Mouse (Mus musculus): ENCODE results near the gene Rufy4. TPM values are rescaled to one million over a fixed set of nuclear protein-coding genes. Genes with fewer than 3 reads are reported as not detected.
A peak's percentile ranks its signal among the peaks of the same experiment; 100 is the strongest.

Gene Rufy4
- polyA plus RNA-seq, 1 experiment from 2014 or later = 0.17 TPM

GRCm38 (mm10) chr1:74092242-74092641 is 33.1 kb upstream of the Rufy4 start:
- peak; percentile 16; the same call in 1 of the 2 replicates for ATAC-seq (replicated peaks; ENCODE audit: low FRiP score)

GRCm38 (mm10) chr1:74093447-74093846 is 31.9 kb upstream of the Rufy4 start:
- Histone ChIP-seq H3K36me3 (no peaks in the 10 kb centered on the region), H3K4me3 (replicated peaks) (no peak overlapping the region), H3K4me1 (peaks cover 76% of the 10 kb centered on the region), H3K9ac (no peak overlapping the region), H3K4me2 (no peak overlapping the region), H3K27ac (peak overlapping the region; percentile 54; the same call in 1 of the 2 replicates), H3K27me3 (peaks cover 28% of the 10 kb centered on the region), H3K9me3 (replicated peaks) (no peaks in the 10 kb centered on the region)
- ATAC-seq (replicated peaks; ENCODE audit: low FRiP score) = no peak
- 77% methylated on average over 5 of the region's 5 CpGs for WGBS

More at GRCm38 (mm10) chr1:74092242-74092641, 33.1 kb upstream of the Rufy4 start:
- Histone ChIP-seq H3K36me3 (no peaks in the 10 kb centered on the region), H3K27ac (peak overlapping the region; percentile 91), H3K9ac (no peak overlapping the region), H3K4me3 (replicated peaks) (no peak overlapping the region), H3K27me3 (peaks cover 18% of the 10 kb centered on the region), H3K4me1 (peaks cover 64% of the 10 kb centered on the region), H3K9me3 (replicated peaks) (no peaks in the 10 kb centered on the region), H3K4me2 (no peak overlapping the region)
- 52% methylated on average over 10 of the region's 10 CpGs for WGBS

GRCm38 (mm10) chr1:74094497-74095270 is 30.7 kb upstream of the Rufy4 start:
- Histone ChIP-seq H3K36me3 (no peaks in the 10 kb centered on the region), H3K4me1 (peaks cover 82% of the 10 kb centered on the region), H3K9me3 (replicated peaks) (no peaks in the 10 kb centered on the region), H3K4me3 (replicated peaks) (no peak overlapping the region), H3K27me3 (peaks cover 38% of the 10 kb centered on the region), H3K27ac (no peak overlapping the region), H3K4me2 (no peak overlapping the region), H3K9ac (no peak overlapping the region)
- ATAC-seq (replicated peaks; ENCODE audit: low FRiP score) = no peak
- 57% methylated on average over 7 of the region's 7 CpGs for WGBS

GRCm38 (mm10) chr1:74095296-74095695 is 30.0 kb upstream of the Rufy4 start:
- no peaks in the 10 kb centered on the region for H3K36me3 ChIP-seq
- H3K9ac ChIP-seq = no peak overlapping the region
- ATAC-seq (replicated peaks; ENCODE audit: low FRiP score) = no peak
- H3K27me3 ChIP-seq = peaks cover 44% of the 10 kb centered on the region
- 46% methylated on average over 6 of the region's 6 CpGs for WGBS
- H3K27ac ChIP-seq = no peak overlapping the region
- H3K4me1 ChIP-seq = peaks cover 82% of the 10 kb centered on the region
- H3K4me2 ChIP-seq = no peak overlapping the region
- H3K4me3 ChIP-seq (replicated peaks) = no peak overlapping the region
- H3K9me3 ChIP-seq (replicated peaks) = no peaks in the 10 kb centered on the region

- Histone ChIP-seq H3K27ac (no peak overlapping the region), H3K9me3 (replicated peaks) (no peaks in the 10 kb centered on the region), H3K9ac (no peak overlapping the region), H3K4me3 (replicated peaks) (no peak overlapping the region), H3K36me3 (no peaks in the 10 kb centered on the region), H3K4me1 (peaks cover 79% of the 10 kb centered on the region), H3K27me3 (peaks cover 48% of the 10 kb centered on the region), H3K4me2 (no peak overlapping the region)
- 64% methylated on average over 3 of the region's 3 CpGs for WGBS
- ATAC-seq (replicated peaks; ENCODE audit: low FRiP score) = no peak
These were observed 29.6 kb upstream of the Rufy4 start for GRCm38 (mm10) chr1:74095728-74096127.

GRCm38 (mm10) chr1:74098004-74099000 is 27.0 kb upstream of the Rufy4 start:
- Histone ChIP-seq H3K4me1 (peaks cover 69% of the 10 kb centered on the region), H3K9ac (peak overlapping the region; percentile 64), H3K27me3 (peaks cover 49% of the 10 kb centered on the region), H3K4me3 (replicated peaks) (peak overlapping the region; percentile 61), H3K4me2 (peak overlapping the region; percentile 99), H3K27ac (peak overlapping the region; percentile 64), H3K36me3 (no peaks in the 10 kb centered on the region), H3K9me3 (replicated peaks) (no peaks in the 10 kb centered on the region)
- 1% methylated on average over 58 of the region's 58 CpGs for WGBS
- ATAC-seq (replicated peaks; ENCODE audit: low FRiP score) = peak; percentile 55; the same call in 1 of the 2 replicates

GRCm38 (mm10) chr1:74099001-74099435 is 26.3 kb upstream of the Rufy4 start:
- Histone ChIP-seq H3K27me3 (peaks cover 49% of the 10 kb centered on the region), H3K4me1 (peaks cover 76% of the 10 kb centered on the region), H3K9me3 (replicated peaks) (no peaks in the 10 kb centered on the region), H3K9ac (peak overlapping the region; percentile 64), H3K36me3 (no peaks in the 10 kb centered on the region), H3K4me2 (peak overlapping the region; percentile 99), H3K4me3 (replicated peaks) (peak overlapping the region; percentile 61), H3K27ac (peak overlapping the region; percentile 64)
- ATAC-seq (replicated peaks; ENCODE audit: low FRiP score) = peak; percentile 27; the same call in 1 of the 2 replicates
- WGBS = 0% methylated on average over 14 of the region's 14 CpGs

GRCm38 (mm10) chr1:74103654-74104353 is 21.5 kb upstream of the Rufy4 start:
- H3K9ac ChIP-seq = no peak overlapping the region
- peaks cover 69% of the 10 kb centered on the region for H3K4me1 ChIP-seq
- 20% methylated on average over 6 of the region's 6 CpGs for WGBS
- H3K4me2 ChIP-seq = no peak overlapping the region
- H3K27me3 ChIP-seq = peaks cover 18% of the 10 kb centered on the region
- no peak; the same call in 1 of the 2 replicates for ATAC-seq (replicated peaks; ENCODE audit: low FRiP score)
- no peaks in the 10 kb centered on the region for H3K36me3 ChIP-seq
- no peaks in the 10 kb centered on the region for H3K9me3 ChIP-seq (replicated peaks)
- no peak overlapping the region for H3K4me3 ChIP-seq (replicated peaks)
- peak overlapping the region; percentile 59 for H3K27ac ChIP-seq

- no peak overlapping the region for H3K4me3 ChIP-seq (replicated peaks)
- no peaks in the 10 kb centered on the region for H3K9me3 ChIP-seq (replicated peaks)
- H3K27me3 ChIP-seq = peaks cover 2% of the 10 kb centered on the region; the same call in 1 of the 2 replicates
- no peak for ATAC-seq (replicated peaks; ENCODE audit: low FRiP score)
- H3K4me2 ChIP-seq = no peak overlapping the region
- H3K4me1 ChIP-seq = peaks cover 54% of the 10 kb centered on the region
- H3K9ac ChIP-seq = no peak overlapping the region
- no peak overlapping the region for H3K27ac ChIP-seq
- WGBS = 88% methylated on average over 4 of the region's 4 CpGs
- no peaks in the 10 kb centered on the region for H3K36me3 ChIP-seq
These were observed 19.7 kb upstream of the Rufy4 start for GRCm38 (mm10) chr1:74105660-74106059.

- no peaks in the 10 kb centered on the region for H3K36me3 ChIP-seq
- peaks cover 58% of the 10 kb centered on the region for H3K4me1 ChIP-seq
- H3K9me3 ChIP-seq (replicated peaks) = no peaks in the 10 kb centered on the region
- no peak overlapping the region for H3K4me3 ChIP-seq (replicated peaks)
- no peak overlapping the region for H3K4me2 ChIP-seq
- no peak for ATAC-seq (replicated peaks; ENCODE audit: low FRiP score)
- H3K9ac ChIP-seq = no peak overlapping the region
- no peaks in the 10 kb centered on the region for H3K27me3 ChIP-seq
- 57% methylated on average over 6 of the region's 6 CpGs for WGBS
- H3K27ac ChIP-seq = no peak overlapping the region
These were observed 19.1 kb upstream of the Rufy4 start for GRCm38 (mm10) chr1:74106214-74106613.

- Histone ChIP-seq H3K36me3 (no peaks in the 10 kb centered on the region), H3K4me3 (replicated peaks) (no peak overlapping the region), H3K9me3 (replicated peaks) (no peaks in the 10 kb centered on the region), H3K4me2 (no peak overlapping the region), H3K27me3 (no peaks in the 10 kb centered on the region), H3K4me1 (peaks cover 64% of the 10 kb centered on the region), H3K9ac (no peak overlapping the region), H3K27ac (no peak overlapping the region)
- no peak for ATAC-seq (replicated peaks; ENCODE audit: low FRiP score)
- 67% methylated on average over 4 of the region's 5 CpGs for WGBS
These were observed 17.3 kb upstream of the Rufy4 start for GRCm38 (mm10) chr1:74107931-74108618.
